Mouse (Mus musculus) forebrain, postnatal 0 days (tissue): Measurements from ENCODE around the gene Kdm2b. TPM values are rescaled to one million over a fixed set of nuclear protein-coding genes. Genes with fewer than 3 reads are reported as not detected.

Source experiments
- ATAC-seq: fragments of 200-750 bp; cut with Nextera tagmentation; 2 replicates; pipeline ENCODE4 v1.8.0; 2017; ENCODE audit warnings: mild to moderate bottlenecking, moderate library complexity
- DNase-seq: peaks from one replicate; pipeline ENCODE4 v3.0.0-alpha.2; 2015
- H3K27ac ChIP-seq: fragments of 300-500 bp; sonication (generic); 2 replicates; pipeline ENCODE4 v1.5.1; 2014; ENCODE audit warnings: low read depth, mild to moderate bottlenecking, antibody characterized with exemption, low read length, moderate library complexity, mixed read lengths
- H3K27me3 ChIP-seq: fragments of 300-500 bp; sonication (generic); 2 replicates; pipeline ENCODE4 v1.6.1; 2014; ENCODE audit warnings: mild to moderate bottlenecking, low read length, mixed read lengths; ENCODE audit not compliant: insufficient read depth
- H3K36me3 ChIP-seq: fragments of 300-500 bp; sonication (generic); 2 replicates; pipeline ENCODE4 v1.6.1; 2014; ENCODE audit warnings: mild to moderate bottlenecking, moderate library complexity; ENCODE audit not compliant: insufficient read depth
- H3K4me1 ChIP-seq: fragments of 300-500 bp; sonication (generic); 2 replicates; pipeline ENCODE4 v1.6.1; 2014; ENCODE audit warnings: antibody characterized with exemption; ENCODE audit not compliant: insufficient read depth
- H3K4me2 ChIP-seq: fragments of 300-500 bp; sonication (generic); 2 replicates; pipeline ENCODE4 v1.6.1; 2014; ENCODE audit warnings: low read depth, mild to moderate bottlenecking, moderate library complexity
- H3K4me3 ChIP-seq: fragments of 300-500 bp; sonication (generic); 2 replicates; pipeline ENCODE4 v1.5.1; 2014; ENCODE audit warnings: low read depth, low read length, mixed read lengths
- H3K9ac ChIP-seq: fragments of 300-500 bp; sonication (generic); 2 replicates; pipeline ENCODE4 v1.6.1; 2014; ENCODE audit warnings: mild to moderate bottlenecking
- H3K9me3 ChIP-seq: fragments of 300-500 bp; sonication (generic); 2 replicates; pipeline ENCODE4 v1.6.1; 2016; ENCODE audit warnings: low read length
- CTCF ChIP-seq: sonication (generic); IDR thresholded peaks from 2 replicates; pipeline ENCODE4 v1.5.1; 2016; ENCODE audit warnings: antibody characterized with exemption, control low read depth, low read depth
- WGBS: fragments of 180-500 bp; shearing (Covaris S2); extraction: QIAGEN DNeasy Blood & Tissue Kit; methylation state at CpG from one replicate; pipeline ENCODE4 v1.1.7; 2014; 5-methylcytosine and 5-hydroxymethylcytosine counted together
- polyA plus RNA-seq: library from polyadenylated mRNA; unstranded; fragments of >200 nt; fragmentation: Nextera tagmentation; extraction: Ambion mirVana; gene quantifications from 2 replicates; pipeline ENCODE4 v1.2.1, GENCODE M21; 2015
- total RNA-seq: library from RNA; depleted of rRNA; stranded (reverse); fragments of >200 nt; gene quantifications from 2 replicates; pipeline ENCODE4 v1.2.3, GENCODE M21; 2014

The Kdm2b gene
- total and polyA plus RNA-seq, 2 experiments from 2014 or later = 91.7 to 127 TPM

DNA sequence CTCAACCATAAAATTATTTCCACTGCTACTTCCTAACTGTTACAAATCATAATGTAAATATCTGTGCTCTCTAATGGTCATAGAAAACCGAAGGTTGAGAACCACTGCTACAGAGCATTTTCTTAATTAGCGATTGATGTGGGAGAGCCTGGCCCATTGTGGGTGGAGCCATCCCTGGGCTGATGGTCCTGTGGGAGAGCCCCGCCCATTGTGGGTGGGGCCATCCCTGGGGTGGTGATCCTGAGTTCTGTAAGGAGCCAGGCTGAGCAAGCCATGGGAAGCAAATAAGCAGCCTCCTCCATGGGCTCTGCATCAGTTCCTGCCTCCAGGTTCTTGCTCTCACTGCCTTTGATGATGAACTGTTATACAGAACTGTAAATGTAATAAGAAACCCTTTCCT lies 27.7 kb downstream of the Kdm2b start:
- no peaks in the 10 kb centered on the region for H3K9me3 ChIP-seq
- no peak overlapping the region for H3K27ac ChIP-seq
- WGBS = 43% methylated on average over 3 of the region's 3 CpGs
- H3K4me3 ChIP-seq = no peak overlapping the region
- H3K27me3 ChIP-seq = no peaks in the 10 kb centered on the region
- H3K4me1 ChIP-seq = no peaks in the 10 kb centered on the region
- no peak for ATAC-seq
- DNase-seq = no peak
- H3K36me3 ChIP-seq = no peaks in the 10 kb centered on the region; the same call in 1 of the 2 replicates
- H3K4me2 ChIP-seq = no peak overlapping the region
- no peak overlapping the region for H3K9ac ChIP-seq
- TF ChIP-seq CTCF = no peak

GRCm38 (mm10) chr5:122959391-122959790 lies 30.2 kb downstream of the Kdm2b start:
- no peaks in the 10 kb centered on the region for H3K9me3 ChIP-seq
- no peaks in the 10 kb centered on the region for H3K4me1 ChIP-seq
- peak; percentile 36 for DNase-seq
- no peak overlapping the region for H3K27ac ChIP-seq
- no peak for ATAC-seq
- no peak overlapping the region for H3K9ac ChIP-seq
- no peak for TF ChIP-seq CTCF
- no peak overlapping the region for H3K4me3 ChIP-seq
- H3K36me3 ChIP-seq = no peaks in the 10 kb centered on the region; the same call in 1 of the 2 replicates
- H3K4me2 ChIP-seq = no peak overlapping the region
- 27% methylated on average over 11 of the region's 11 CpGs for WGBS
- H3K27me3 ChIP-seq = no peaks in the 10 kb centered on the region

DNA sequence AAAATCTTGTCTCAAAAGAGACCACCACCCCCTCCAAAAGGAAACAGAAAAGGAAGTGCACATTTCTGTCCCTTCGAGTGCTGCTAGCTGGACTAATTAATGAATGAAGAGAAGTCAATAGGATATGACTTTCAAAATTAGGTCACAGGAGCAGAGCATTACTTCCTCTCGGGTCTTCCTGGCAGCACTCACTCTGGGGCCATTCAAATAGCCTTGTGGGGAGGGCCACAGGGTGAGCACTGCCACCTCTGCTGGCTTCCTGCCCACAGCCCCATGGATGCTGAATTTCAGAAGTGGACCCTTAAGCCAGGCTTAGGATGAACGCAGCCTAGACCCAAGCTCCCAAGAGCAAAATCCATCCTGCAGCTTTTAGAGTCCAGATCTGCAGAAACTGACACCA lies 33.6 kb downstream of the Kdm2b start:
- H3K4me2 ChIP-seq = no peak overlapping the region
- H3K4me3 ChIP-seq = no peak overlapping the region
- H3K27me3 ChIP-seq = no peaks in the 10 kb centered on the region
- no peak overlapping the region for H3K27ac ChIP-seq
- ATAC-seq (no peak), DNase-seq (no peak)
- no peak overlapping the region for H3K9ac ChIP-seq
- H3K4me1 ChIP-seq = 0 out of 2 replicates have a peak, but pooled peaks cover 5% of the 10 kb centered on the region
- no peaks in the 10 kb centered on the region for H3K9me3 ChIP-seq
- TF ChIP-seq CTCF = no peak
- WGBS = 58% methylated on average over 3 of the region's 3 CpGs
- no peaks in the 10 kb centered on the region; the same call in 1 of the 2 replicates for H3K36me3 ChIP-seq

GRCm38 (mm10) chr5:122951913-122952641 lies 37.5 kb downstream of the Kdm2b start:
- H3K36me3 ChIP-seq = peaks cover 8% of the 10 kb centered on the region
- peak; percentile 27; the same call in 1 of the 2 replicates for TF ChIP-seq CTCF
- H3K9me3 ChIP-seq = no peaks in the 10 kb centered on the region
- DNase-seq (peak; percentile 71), ATAC-seq (peak; percentile 25; the same call in 1 of the 2 replicates)
- H3K9ac ChIP-seq = peak overlapping the region; percentile 78
- peaks cover 10% of the 10 kb centered on the region; the same call in 1 of the 2 replicates for H3K4me1 ChIP-seq
- H3K27me3 ChIP-seq = no peaks in the 10 kb centered on the region
- H3K4me3 ChIP-seq = peak overlapping the region; percentile 51
- H3K4me2 ChIP-seq = peak overlapping the region; percentile 93
- 1% methylated on average over 59 of the region's 59 CpGs for WGBS
- peak overlapping the region; percentile 94 for H3K27ac ChIP-seq

- ATAC-seq = peak; percentile 21
- peak; percentile 62 for DNase-seq
- Histone ChIP-seq H3K9ac (peak overlapping the region; percentile 78), H3K4me1 (peaks cover 10% of the 10 kb centered on the region; the same call in 1 of the 2 replicates), H3K4me3 (peak overlapping the region; percentile 51), H3K27me3 (no peaks in the 10 kb centered on the region), H3K36me3 (peaks cover 12% of the 10 kb centered on the region), H3K9me3 (no peaks in the 10 kb centered on the region), H3K4me2 (peak overlapping the region; percentile 93), H3K27ac (peak overlapping the region; percentile 94)
- no peak for TF ChIP-seq CTCF
- WGBS = 2% methylated on average over 30 of the region's 30 CpGs
Measured at GRCm38 (mm10) chr5:122951056-122951912, 38.3 kb downstream of the Kdm2b start.

GRCm38 (mm10) chr5:122950329-122950953 lies 39.2 kb downstream of the Kdm2b start:
- no peak for TF ChIP-seq CTCF
- peak overlapping the region; percentile 78 for H3K9ac ChIP-seq
- no peaks in the 10 kb centered on the region for H3K27me3 ChIP-seq
- peak overlapping the region; percentile 51 for H3K4me3 ChIP-seq
- H3K9me3 ChIP-seq = no peaks in the 10 kb centered on the region
- ATAC-seq (peak; percentile 98), DNase-seq (peak; percentile 92)
- peak overlapping the region; percentile 94 for H3K27ac ChIP-seq
- peaks cover 10% of the 10 kb centered on the region; the same call in 1 of the 2 replicates for H3K4me1 ChIP-seq
- 15% methylated on average over 22 of the region's 23 CpGs for WGBS
- H3K36me3 ChIP-seq = peaks cover 12% of the 10 kb centered on the region
- H3K4me2 ChIP-seq = peak overlapping the region; percentile 93
